Mouse (Mus musculus) liver, embryonic 15.5 days (tissue): ENCODE measurements at regions not wholly inside any gene's neighbourhood (a gene's known extent, or its start where the extent isn't known, plus 50 kb on each side); places are given as distances from the start of the nearest gene placed in this dataset.

Experiments used
- ATAC-seq: fragments of 200-750 bp; cut with Nextera tagmentation; 2 replicates; pipeline ENCODE4 v1.8.0; 2017; ENCODE audit warnings: moderate number of reproducible peaks, mild to moderate bottlenecking, moderate library complexity; ENCODE audit not compliant: insufficient read depth
- H3K27ac ChIP-seq: fragments of 300-500 bp; sonication (generic); replicated peaks from 2 replicates; pipeline ENCODE4 v1.5.1; 2015; ENCODE audit warnings: mild to moderate bottlenecking, inconsistent platforms
- H3K27me3 ChIP-seq: fragments of 300-500 bp; sonication (generic); 2 replicates; pipeline ENCODE4 v1.6.1; 2015; ENCODE audit warnings: mild to moderate bottlenecking, inconsistent platforms
- H3K36me3 ChIP-seq: fragments of 300-500 bp; sonication (generic); replicated peaks from 2 replicates; pipeline ENCODE4 v1.6.1; 2015; ENCODE audit warnings: moderate library complexity, mild to moderate bottlenecking, inconsistent platforms
- H3K4me1 ChIP-seq: fragments of 300-500 bp; sonication (generic); replicated peaks from 2 replicates; pipeline ENCODE4 v1.6.1; 2015; ENCODE audit warnings: inconsistent platforms
- H3K4me2 ChIP-seq: fragments of 300-500 bp; sonication (generic); 2 replicates; pipeline ENCODE4 v1.6.1; 2015; ENCODE audit warnings: moderate library complexity, mild to moderate bottlenecking, inconsistent platforms
- H3K4me3 ChIP-seq: fragments of 300-500 bp; sonication (generic); replicated peaks from 2 replicates; pipeline ENCODE4 v1.5.1; 2015; ENCODE audit warnings: mild to moderate bottlenecking, inconsistent platforms
- H3K9ac ChIP-seq: fragments of 300-500 bp; sonication (generic); 2 replicates; pipeline ENCODE4 v1.6.1; 2015; ENCODE audit warnings: moderate library complexity, mild to moderate bottlenecking, inconsistent platforms
- H3K9me3 ChIP-seq: fragments of 300-500 bp; sonication (generic); replicated peaks from 2 replicates; pipeline ENCODE4 v1.6.1; 2016; ENCODE audit warnings: inconsistent platforms
- WGBS: fragments of 180-500 bp; shearing (Covaris S2); methylation state at CpG from one replicate; pipeline ENCODE4 v1.1.7; 2015; ENCODE audit warnings: mixed read lengths; ENCODE audit not compliant: insufficient replicate concordance; 5-methylcytosine and 5-hydroxymethylcytosine counted together

DNA sequence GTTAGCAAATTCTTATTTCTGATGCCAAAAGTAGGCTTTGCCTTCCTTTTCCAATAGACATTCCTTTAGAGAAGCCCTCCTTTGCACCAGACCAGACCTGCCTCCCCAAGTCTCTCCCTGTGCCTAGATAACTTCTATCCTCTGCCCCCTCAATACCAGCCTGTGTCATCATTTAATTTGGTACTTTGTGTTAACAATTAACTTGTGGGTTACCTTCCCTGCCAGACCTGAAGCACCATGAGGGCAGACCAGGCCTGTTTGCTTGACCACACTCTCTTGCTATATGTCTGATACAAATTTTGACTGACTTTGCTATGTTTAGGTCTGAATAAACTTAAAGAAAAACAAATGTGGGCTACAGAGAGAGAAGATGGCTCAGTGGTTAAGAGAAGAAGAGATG lies 259.7 kb downstream of the Pik3r1 start:
- Histone ChIP-seq H3K27ac (no peak overlapping the region), H3K4me2 (no peak overlapping the region), H3K4me3 (no peak overlapping the region), H3K36me3 (no peaks in the 10 kb centered on the region), H3K9ac (no peak overlapping the region), H3K27me3 (peaks cover 45% of the 10 kb centered on the region), H3K9me3 (no peaks in the 10 kb centered on the region), H3K4me1 (peaks cover 14% of the 10 kb centered on the region)
- no peak for ATAC-seq

GRCm38 (mm10) chr13:101506696-101507095 lies 261.3 kb downstream of the Pik3r1 start:
- no peak overlapping the region for H3K4me3 ChIP-seq
- peaks cover 56% of the 10 kb centered on the region for H3K27me3 ChIP-seq
- no peak overlapping the region for H3K4me2 ChIP-seq
- no peaks in the 10 kb centered on the region for H3K9me3 ChIP-seq
- H3K4me1 ChIP-seq: peaks cover 19% of the 10 kb centered on the region
- ATAC-seq: no peak
- no peak overlapping the region for H3K9ac ChIP-seq
- H3K36me3 ChIP-seq: no peaks in the 10 kb centered on the region
- H3K27ac ChIP-seq: no peak overlapping the region

DNA sequence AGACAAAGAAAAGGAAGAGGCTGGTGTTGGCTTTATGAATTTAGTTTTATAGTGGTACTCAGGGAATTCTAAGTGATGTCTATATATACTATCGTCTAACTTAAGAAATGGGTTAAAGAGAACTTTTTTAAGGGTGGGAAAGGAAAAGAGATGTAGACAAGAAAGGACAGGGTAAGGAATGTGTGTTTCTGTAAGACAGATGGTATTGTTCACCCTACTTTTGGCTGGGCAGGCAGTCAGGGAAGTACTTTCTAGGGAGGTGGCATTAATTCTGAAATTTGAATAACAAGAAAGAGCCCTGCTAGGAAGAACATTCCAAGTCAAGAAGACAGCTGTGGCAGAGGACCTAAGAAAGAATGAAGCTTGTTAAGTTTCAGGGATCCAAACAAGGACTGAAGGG lies 263.0 kb downstream of the Pik3r1 start:
- Histone ChIP-seq H3K27ac (no peak overlapping the region), H3K36me3 (no peaks in the 10 kb centered on the region), H3K27me3 (peaks cover 63% of the 10 kb centered on the region), H3K4me3 (no peak overlapping the region), H3K4me2 (no peak overlapping the region), H3K4me1 (peaks cover 8% of the 10 kb centered on the region), H3K9me3 (no peaks in the 10 kb centered on the region), H3K9ac (no peak overlapping the region)
- 67% methylated on average over 1 of the region's 1 CpGs for WGBS
- ATAC-seq: no peak

DNA sequence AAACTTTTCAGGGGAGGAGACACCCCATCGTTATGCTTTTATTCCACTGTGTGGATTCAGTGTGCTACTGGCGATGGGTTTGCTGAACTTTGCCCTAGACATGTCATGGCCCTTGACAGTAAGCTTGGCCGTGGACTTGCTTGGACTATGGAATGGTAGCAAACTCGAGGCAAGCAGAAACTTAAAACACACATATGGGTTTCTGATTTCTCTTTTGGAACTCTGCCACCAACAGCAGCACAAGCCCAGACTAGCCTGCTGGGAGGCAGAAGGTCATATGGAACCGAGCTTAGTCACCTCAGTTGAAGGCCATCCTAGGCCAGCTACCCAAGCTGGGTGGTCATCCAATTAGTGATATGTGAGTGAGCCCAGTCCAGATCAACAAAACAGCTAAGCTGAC lies 263.8 kb downstream of the Pik3r1 start:
- no peaks in the 10 kb centered on the region for H3K9me3 ChIP-seq
- H3K9ac ChIP-seq: no peak overlapping the region
- ATAC-seq: no peak
- no peak overlapping the region for H3K27ac ChIP-seq
- H3K36me3 ChIP-seq: no peaks in the 10 kb centered on the region
- WGBS: 54% methylated on average over 5 of the region's 5 CpGs
- H3K4me3 ChIP-seq: no peak overlapping the region
- H3K4me2 ChIP-seq: no peak overlapping the region
- peaks cover 6% of the 10 kb centered on the region; the same call in 1 of the 2 replicates for H3K4me1 ChIP-seq
- H3K27me3 ChIP-seq: peaks cover 67% of the 10 kb centered on the region

- Histone ChIP-seq H3K4me3 (no peak overlapping the region), H3K4me2 (no peak overlapping the region), H3K9ac (no peak overlapping the region), H3K36me3 (no peaks in the 10 kb centered on the region), H3K4me1 (peaks cover 6% of the 10 kb centered on the region; the same call in 1 of the 2 replicates), H3K27me3 (peaks cover 52% of the 10 kb centered on the region), H3K9me3 (no peaks in the 10 kb centered on the region), H3K27ac (no peak overlapping the region)
- 57% methylated on average over 5 of the region's 5 CpGs for WGBS
- ATAC-seq: no peak
Observed at GRCm38 (mm10) chr13:101501845-101502284, 266.2 kb downstream of the Pik3r1 start.

GRCm38 (mm10) chr13:101501061-101501460 lies 267.0 kb downstream of the Pik3r1 start:
- peaks cover 6% of the 10 kb centered on the region; the same call in 1 of the 2 replicates for H3K4me1 ChIP-seq
- H3K9ac ChIP-seq: no peak overlapping the region
- 20% methylated on average over 3 of the region's 3 CpGs for WGBS
- H3K27me3 ChIP-seq: peaks cover 47% of the 10 kb centered on the region
- H3K36me3 ChIP-seq: no peaks in the 10 kb centered on the region
- no peak overlapping the region for H3K27ac ChIP-seq
- H3K4me2 ChIP-seq: no peak overlapping the region
- no peaks in the 10 kb centered on the region for H3K9me3 ChIP-seq
- ATAC-seq: no peak
- no peak overlapping the region for H3K4me3 ChIP-seq

GRCm38 (mm10) chr13:101491835-101492234 lies 276.2 kb downstream of the Pik3r1 start:
- H3K27me3 ChIP-seq: peaks cover 16% of the 10 kb centered on the region; the same call in 1 of the 2 replicates
- H3K9me3 ChIP-seq: no peaks in the 10 kb centered on the region
- WGBS: 59% methylated on average over 3 of the region's 3 CpGs
- no peak for ATAC-seq
- H3K4me1 ChIP-seq: no peaks in the 10 kb centered on the region
- no peak overlapping the region for H3K27ac ChIP-seq
- no peaks in the 10 kb centered on the region for H3K36me3 ChIP-seq
- H3K9ac ChIP-seq: no peak overlapping the region
- no peak overlapping the region for H3K4me2 ChIP-seq
- no peak overlapping the region for H3K4me3 ChIP-seq

DNA sequence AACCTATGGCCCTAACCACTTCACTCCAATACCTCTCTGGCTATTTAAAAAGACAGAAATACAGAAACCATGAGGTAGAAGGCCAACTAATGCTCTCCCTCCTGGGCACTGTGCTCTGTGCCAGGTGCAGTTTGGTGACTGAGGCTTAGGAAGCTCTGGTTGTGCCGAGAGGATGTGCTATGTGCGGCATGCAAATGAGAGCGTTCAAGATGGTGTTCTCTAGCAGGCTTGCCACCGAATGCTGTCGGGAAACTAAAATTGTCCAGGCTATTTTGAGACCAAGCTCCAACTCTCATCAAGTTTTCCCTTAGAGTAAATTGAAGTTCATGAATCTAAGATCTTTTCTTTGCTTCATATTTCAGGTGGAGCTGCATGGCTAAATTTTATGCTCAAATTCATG lies 277.1 kb downstream of the Pik3r1 start:
- 81% methylated on average over 5 of the region's 5 CpGs for whole genome bisulfite sequencing
- no peak overlapping the region for H3K4me3 ChIP-seq

DNA sequence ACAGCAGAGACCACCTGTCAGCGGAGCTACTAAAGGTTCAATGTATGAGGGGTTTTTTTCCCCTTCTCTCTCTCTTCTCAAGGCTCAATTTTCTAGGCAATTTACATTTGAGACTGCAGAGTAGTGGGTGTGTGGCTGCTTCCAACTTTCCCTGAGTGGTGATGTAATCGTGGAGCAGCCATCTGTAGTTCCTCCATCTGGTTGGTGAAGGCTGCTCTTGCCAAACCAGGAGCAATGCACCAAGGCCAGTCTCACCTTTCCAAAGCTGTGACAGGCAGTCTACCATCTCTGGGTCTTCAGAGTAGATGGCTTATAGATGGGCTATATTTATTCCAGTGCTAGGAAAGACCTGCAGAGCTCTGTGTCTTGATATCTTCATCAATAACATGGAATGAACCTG lies 280.4 kb downstream of the Pik3r1 start:
- Histone ChIP-seq H3K4me2 (no peak overlapping the region), H3K27me3 (0 out of 2 replicates have a peak, but pooled peaks cover 8% of the 10 kb centered on the region), H3K27ac (no peak overlapping the region), H3K4me3 (no peak overlapping the region), H3K36me3 (no peaks in the 10 kb centered on the region), H3K4me1 (no peaks in the 10 kb centered on the region), H3K9me3 (no peaks in the 10 kb centered on the region), H3K9ac (no peak overlapping the region)
- no peak for ATAC-seq
- 62% methylated on average over 2 of the region's 2 CpGs for WGBS

More for the DNA sequence above, 277.1 kb downstream of the Pik3r1 start:
- no peaks in the 10 kb centered on the region for H3K36me3 ChIP-seq
- H3K27ac ChIP-seq: no peak overlapping the region
- no peak overlapping the region for H3K9ac ChIP-seq
- peaks cover 16% of the 10 kb centered on the region; the same call in 1 of the 2 replicates for H3K27me3 ChIP-seq
- H3K4me2 ChIP-seq: no peak overlapping the region
- no peaks in the 10 kb centered on the region for H3K4me1 ChIP-seq
- no peaks in the 10 kb centered on the region for H3K9me3 ChIP-seq
- no peak for ATAC-seq

DNA sequence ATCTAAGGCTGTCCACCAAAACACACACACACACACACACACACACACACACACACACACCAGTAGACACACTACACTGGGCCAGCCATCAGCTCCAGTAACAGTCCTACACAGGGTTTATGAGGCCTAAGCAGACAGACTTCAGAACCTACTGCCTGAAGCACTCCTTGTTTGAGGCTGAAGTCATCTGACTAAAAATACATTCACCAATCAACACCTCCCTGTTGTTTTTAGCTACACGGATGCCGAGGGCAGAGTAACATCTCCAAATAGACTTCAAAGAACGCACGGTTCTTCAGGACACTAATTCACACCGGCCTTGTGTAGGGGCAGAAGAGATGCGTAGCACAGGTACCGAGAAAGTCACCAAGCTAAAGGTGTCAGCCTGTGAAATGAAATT lies 282.2 kb downstream of the Pik3r1 start:
- H3K27ac ChIP-seq: no peak overlapping the region
- no peaks in the 10 kb centered on the region for H3K4me1 ChIP-seq
- no peak overlapping the region for H3K4me2 ChIP-seq
- H3K9ac ChIP-seq: no peak overlapping the region
- H3K4me3 ChIP-seq: no peak overlapping the region
- 0 out of 2 replicates have a peak, but pooled peaks cover 3% of the 10 kb centered on the region for H3K27me3 ChIP-seq
- H3K9me3 ChIP-seq: no peaks in the 10 kb centered on the region
- WGBS: 70% methylated on average over 7 of the region's 7 CpGs
- no peak for ATAC-seq
- H3K36me3 ChIP-seq: no peaks in the 10 kb centered on the region

DNA sequence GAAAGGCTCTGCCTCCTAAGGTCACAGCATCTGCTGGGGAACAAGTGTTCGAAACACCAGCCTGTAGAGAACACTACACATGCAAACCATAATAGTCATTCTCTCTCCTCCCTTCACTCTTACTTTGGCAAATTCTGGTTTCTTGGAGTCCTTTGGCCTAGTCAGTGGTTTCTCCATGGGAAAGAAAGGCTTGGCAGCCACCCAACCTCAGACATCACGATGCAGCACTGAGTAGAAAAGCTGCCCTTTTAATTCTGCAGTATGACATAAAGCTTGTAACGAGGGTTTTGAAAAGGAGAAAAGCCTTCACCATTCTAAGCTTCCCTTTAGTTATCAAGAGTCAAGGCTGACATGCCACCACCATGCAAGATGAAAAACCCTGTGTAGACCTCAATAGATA lies 284.2 kb downstream of the Pik3r1 start:
- 55% methylated on average over 3 of the region's 3 CpGs for WGBS
- H3K4me2 ChIP-seq: no peak overlapping the region
- no peak for ATAC-seq
- H3K4me1 ChIP-seq: no peaks in the 10 kb centered on the region
- no peaks in the 10 kb centered on the region for H3K9me3 ChIP-seq
- H3K4me3 ChIP-seq: no peak overlapping the region
- H3K9ac ChIP-seq: no peak overlapping the region
- H3K36me3 ChIP-seq: no peaks in the 10 kb centered on the region
- H3K27me3 ChIP-seq: 0 out of 2 replicates have a peak, but pooled peaks cover 3% of the 10 kb centered on the region
- no peak overlapping the region for H3K27ac ChIP-seq

- Histone ChIP-seq H3K4me2 (no peak overlapping the region), H3K9me3 (no peaks in the 10 kb centered on the region), H3K27me3 (0 out of 2 replicates have a peak, but pooled peaks cover 3% of the 10 kb centered on the region), H3K9ac (no peak overlapping the region), H3K4me3 (no peak overlapping the region), H3K27ac (no peak overlapping the region), H3K36me3 (no peaks in the 10 kb centered on the region), H3K4me1 (no peaks in the 10 kb centered on the region)
- WGBS: 72% methylated on average over 6 of the region's 6 CpGs
- ATAC-seq: no peak
Observed at GRCm38 (mm10) chr13:101481551-101482184, 286.3 kb downstream of the Pik3r1 start.
